Mouse (Mus musculus) adrenal gland (tissue): Measurements from ENCODE around the gene Tpbgl.

Source experiments
- intact Hi-C: fragments of 180-260 bp; cut with DNase I; formaldehyde crosslinking; loops from one replicate; pipeline ENCODE4 v1.15.1; 2025

Gene Tpbgl

GRCm38 (mm10) chr7:99648623-99649022 is 21.7 kb upstream of the Tpbgl start:
- intact Hi-C loops: no loop called here

DNA sequence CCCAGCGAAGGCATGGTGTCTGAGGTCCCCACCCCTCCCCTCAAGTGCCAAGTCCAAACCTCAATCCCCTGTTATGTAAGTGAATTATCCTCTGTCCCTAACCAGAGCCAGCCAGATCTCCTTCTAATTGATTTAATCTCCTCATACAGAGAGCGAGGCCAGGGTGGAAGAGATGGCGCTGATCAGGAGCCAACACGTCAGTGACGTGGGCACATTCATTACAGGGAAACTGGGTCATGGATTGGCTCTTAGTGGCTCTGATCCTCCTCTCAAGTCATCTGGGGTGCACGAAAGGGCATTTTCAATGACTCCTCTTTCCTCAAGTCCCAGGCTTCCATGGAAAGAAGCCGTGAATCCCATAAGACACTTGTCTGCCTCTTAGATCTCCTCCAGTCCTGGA is 17.8 kb upstream of the Tpbgl start:
- intact Hi-C loops: no loop called here

GRCm38 (mm10) chr7:99642078-99642477 is 15.2 kb upstream of the Tpbgl start:
- intact Hi-C loops: no loop called here

GRCm38 (mm10) chr7:99641245-99641644 is 14.3 kb upstream of the Tpbgl start:
- intact Hi-C loops: no loop called here

DNA sequence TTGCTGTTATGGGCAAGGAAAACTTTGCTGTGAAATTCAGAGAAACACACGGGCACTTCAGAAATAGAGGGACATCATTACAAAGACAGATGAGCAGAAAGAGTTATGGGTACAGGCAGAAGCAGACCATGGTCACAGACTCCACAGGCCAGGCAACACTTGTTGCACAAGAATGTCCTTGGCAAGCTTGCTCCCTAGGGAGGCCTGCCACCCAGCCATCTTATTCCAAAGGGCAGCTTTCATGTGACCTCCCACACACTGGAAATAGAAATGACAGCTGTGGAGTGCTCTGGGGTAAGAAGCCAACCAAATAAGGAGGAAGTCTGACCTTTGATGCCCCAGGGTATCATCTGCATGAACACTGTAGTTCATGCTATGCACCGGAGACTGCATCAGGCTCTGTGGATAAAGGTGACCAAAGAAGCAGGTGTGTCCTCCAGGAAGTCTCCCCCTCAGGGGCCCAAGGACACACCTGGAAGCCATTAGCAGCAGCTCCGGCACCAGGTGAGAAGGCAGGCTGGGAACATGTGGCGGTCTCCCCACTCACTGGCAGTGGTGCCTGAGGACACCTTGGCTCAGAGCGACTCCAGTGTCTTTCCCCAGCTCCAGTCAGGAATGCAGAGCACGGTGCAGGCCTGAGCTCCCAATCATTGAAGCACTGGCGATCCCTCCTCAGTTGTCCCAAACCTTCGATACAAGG is 7.2 kb upstream of the Tpbgl start:
- intact Hi-C loops: no loop called here

- intact Hi-C loops: no loop called here
Measured at GRCm38 (mm10) chr7:99632286-99632685, 5.4 kb upstream of the Tpbgl start.

- intact Hi-C loops: loop anchor here (2.0 to 5.0 kb wide), 2 partner anchors 27 to 40 kb away; no protein-coding TSS in a partner anchor
Measured at GRCm38 (mm10) chr7:99627366-99627765, 463 bp upstream of the Tpbgl start.

DNA sequence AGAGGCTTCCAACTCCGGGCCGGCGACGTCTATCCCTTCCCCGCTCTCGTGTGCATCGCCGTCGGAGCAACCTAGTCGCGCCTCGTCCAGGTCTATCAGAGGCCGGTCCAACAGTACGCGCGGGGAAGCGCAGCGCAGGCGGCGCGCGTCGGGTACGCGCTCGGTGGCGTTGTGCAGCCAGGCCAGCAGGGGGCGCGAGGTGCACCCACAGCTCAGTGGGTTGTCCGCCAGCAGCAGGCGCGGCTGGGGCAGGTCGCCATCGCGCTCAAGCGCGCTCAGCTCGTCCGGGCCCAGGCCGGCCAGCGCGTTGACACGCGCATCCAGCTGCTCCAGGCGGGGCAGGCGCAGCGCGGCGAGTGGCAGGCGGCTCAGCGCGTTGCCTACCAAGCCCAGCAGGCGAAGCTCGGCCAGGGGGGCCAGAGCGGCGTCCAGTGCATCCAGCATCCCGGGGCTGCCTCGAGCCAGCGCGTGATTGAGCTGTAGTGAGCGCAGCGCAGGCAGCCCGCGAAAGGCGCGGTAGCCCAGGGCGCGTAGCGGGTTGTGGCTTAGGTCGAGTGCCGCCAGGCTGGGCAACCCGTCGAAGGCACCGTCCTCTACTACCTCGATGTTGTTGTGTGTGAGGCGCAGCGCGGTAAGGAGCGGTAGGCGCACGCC is 1.1 kb downstream of the Tpbgl start:
- intact Hi-C loops: loop anchor here (2.0 to 5.0 kb wide), 3 partner anchors 29 to 85 kb away; partner anchors contain the start of gene Slco2b1

GRCm38 (mm10) chr7:99618860-99619259 is 8.0 kb downstream of the Tpbgl start:
- intact Hi-C loops: loop anchor here (2.0 to 5.0 kb wide), 2 partner anchors 38 to 180 kb away; no protein-coding TSS in a partner anchor

- intact Hi-C loops: loop anchor here (2.0 to 5.0 kb wide), 2 partner anchors 39 to 181 kb away; no protein-coding TSS in a partner anchor
Measured at GRCm38 (mm10) chr7:99618264-99618663, 8.6 kb downstream of the Tpbgl start.

DNA sequence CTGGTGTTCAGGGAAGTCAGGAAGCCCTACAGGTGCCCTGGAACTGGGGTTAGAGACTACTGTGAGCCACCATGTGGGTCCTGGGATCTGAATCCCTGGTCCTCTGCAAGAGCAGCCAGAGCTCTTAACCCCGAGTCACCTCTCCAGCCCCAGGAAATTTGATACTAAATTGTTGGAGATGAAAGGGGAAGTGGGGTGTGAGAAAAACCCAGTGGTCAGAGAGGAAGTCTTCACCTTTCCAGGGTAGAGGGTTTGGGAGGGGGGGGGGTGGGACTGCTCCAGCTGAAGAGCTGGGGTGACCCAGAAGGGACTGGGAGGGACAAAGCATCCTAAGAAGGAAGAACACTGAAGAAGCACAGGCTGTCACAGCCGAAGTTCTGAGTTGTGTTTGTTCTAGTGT is 19.3 kb downstream of the Tpbgl start:
- intact Hi-C loops: no loop called here

- intact Hi-C loops: no loop called here
Measured at GRCm38 (mm10) chr7:99606766-99607165, 20.1 kb downstream of the Tpbgl start.

DNA sequence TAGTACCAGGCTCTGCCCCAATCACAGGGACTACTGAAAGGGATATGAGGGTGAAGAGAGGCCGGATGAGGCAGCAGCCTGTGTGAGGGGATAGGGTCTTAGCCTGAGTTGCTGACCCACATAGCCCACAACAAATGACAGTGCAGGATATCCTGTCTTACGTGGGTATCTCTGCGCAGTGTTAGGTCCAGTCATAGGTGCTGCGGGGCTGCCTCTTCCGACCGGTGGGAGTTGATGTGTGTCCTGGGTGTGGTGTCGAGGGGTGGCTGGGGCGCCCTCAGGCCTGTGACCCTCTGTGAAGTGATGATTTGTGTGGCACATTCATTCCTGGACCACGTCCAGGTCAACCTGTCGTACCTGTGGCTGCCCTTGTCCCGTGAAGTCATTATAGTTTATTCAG is 20.6 kb downstream of the Tpbgl start:
- intact Hi-C loops: no loop called here

GRCm38 (mm10) chr7:99605058-99605457 is 21.8 kb downstream of the Tpbgl start:
- intact Hi-C loops: no loop called here

GRCm38 (mm10) chr7:99603875-99604662 is 22.8 kb downstream of the Tpbgl start:
- intact Hi-C loops: no loop called here

DNA sequence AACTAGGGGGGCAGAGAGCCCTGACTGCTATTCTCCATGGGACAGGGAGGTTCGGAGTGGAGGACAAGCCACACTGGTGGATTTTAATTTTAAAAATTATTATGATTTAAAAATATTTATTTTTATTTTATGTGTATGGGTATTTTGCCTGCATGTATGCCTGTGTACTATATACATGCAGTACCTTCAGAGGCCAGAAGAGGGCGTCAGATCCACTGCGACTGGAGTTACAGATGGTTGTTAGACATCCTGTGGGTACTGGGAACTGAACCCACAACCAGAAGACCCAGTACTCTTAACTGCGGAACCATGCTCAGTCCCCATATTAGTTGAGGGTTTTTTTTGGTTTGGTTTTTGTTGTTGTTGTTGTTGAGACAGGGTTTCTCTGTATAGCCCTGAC is 28.2 kb downstream of the Tpbgl start:
- intact Hi-C loops: no loop called here

- intact Hi-C loops: no loop called here
Measured at GRCm38 (mm10) chr7:99593868-99594803, 32.8 kb downstream of the Tpbgl start.

- intact Hi-C loops: no loop called here
Measured at GRCm38 (mm10) chr7:99592669-99593068, 34.2 kb downstream of the Tpbgl start.

GRCm38 (mm10) chr7:99590646-99591045 is 36.3 kb downstream of the Tpbgl start:
- intact Hi-C loops: loop anchor here (1.0 to 2.0 kb wide), 2 partner anchors 28 to 90 kb away; no protein-coding TSS in a partner anchor

GRCm38 (mm10) chr7:99590064-99590463 is 36.8 kb downstream of the Tpbgl start:
- intact Hi-C loops: loop anchor here (1.0 to 2.0 kb wide), 2 partner anchors 27 to 90 kb away; no protein-coding TSS in a partner anchor

DNA sequence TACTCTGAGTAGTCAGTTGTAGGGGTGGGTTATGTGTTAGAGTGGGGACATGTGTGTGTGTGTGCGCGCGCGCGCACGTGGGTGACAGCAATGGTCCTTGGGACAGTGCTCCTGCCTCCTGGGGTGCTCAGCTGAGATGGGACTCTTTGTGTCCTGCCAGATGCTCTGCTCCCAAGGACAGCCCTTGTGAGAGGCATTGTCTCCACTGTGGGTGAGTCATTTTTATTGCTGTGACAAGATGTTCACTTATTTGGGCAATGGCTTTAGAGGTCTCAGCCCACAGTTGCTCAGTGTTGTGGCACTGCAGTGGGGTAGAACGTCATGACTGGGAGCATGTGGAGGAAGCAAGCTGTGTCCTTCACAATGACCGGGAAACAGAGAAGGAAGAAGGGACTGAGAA is 40.9 kb downstream of the Tpbgl start:
- intact Hi-C loops: no loop called here
